Mouse (Mus musculus) hindbrain, postnatal 0 days (tissue): ENCODE data around the gene Arid1b. TPM values are rescaled to one million over a fixed set of nuclear protein-coding genes. Genes with fewer than 3 reads are reported as not detected.

ENCODE experiments used
- ATAC-seq: fragments of 200-750 bp; cut with Nextera tagmentation; 2 replicates; pipeline ENCODE4 v1.8.0; 2017; ENCODE audit warnings: mild to moderate bottlenecking, moderate TSS enrichment, moderate library complexity
- DNase-seq: peaks from one replicate; pipeline ENCODE4 v3.0.0-alpha.2; 2015; ENCODE audit warnings: low spot score
- H3K27ac ChIP-seq: fragments of 300-500 bp; sonication (generic); 2 replicates; pipeline ENCODE4 v1.5.1; 2014; ENCODE audit warnings: mild to moderate bottlenecking
- H3K27me3 ChIP-seq: fragments of 300-500 bp; sonication (generic); 2 replicates; pipeline ENCODE4 v1.6.1; 2014; ENCODE audit warnings: low read length, mixed read lengths; ENCODE audit not compliant: insufficient read depth
- H3K36me3 ChIP-seq: fragments of 300-500 bp; sonication (generic); 2 replicates; pipeline ENCODE4 v1.6.1; 2014; ENCODE audit warnings: low read length, mixed read lengths; ENCODE audit not compliant: insufficient read depth
- H3K4me1 ChIP-seq: fragments of 300-500 bp; sonication (generic); 2 replicates; pipeline ENCODE4 v1.6.1; 2014; ENCODE audit warnings: antibody characterized with exemption, low read length, mixed read lengths; ENCODE audit not compliant: insufficient read depth
- H3K4me2 ChIP-seq: fragments of 300-500 bp; sonication (generic); 2 replicates; pipeline ENCODE4 v1.6.1; 2014; ENCODE audit warnings: low read depth, mild to moderate bottlenecking, low read length, moderate library complexity, mixed read lengths
- H3K4me3 ChIP-seq: fragments of 300-500 bp; sonication (generic); 2 replicates; pipeline ENCODE4 v1.5.1; 2014; ENCODE audit warnings: low read length
- H3K9ac ChIP-seq: fragments of 300-500 bp; sonication (generic); replicated peaks from 2 replicates; pipeline ENCODE4 v1.6.1; 2014; ENCODE audit warnings: mild to moderate bottlenecking, low read length, moderate library complexity, mixed read lengths
- H3K9me3 ChIP-seq: fragments of 300-500 bp; sonication (generic); 2 replicates; pipeline ENCODE4 v1.6.1; 2016; ENCODE audit warnings: low read length, mixed read lengths
- CTCF ChIP-seq: IDR thresholded peaks from 2 replicates; pipeline ENCODE4 v1.5.1; 2016; ENCODE audit warnings: antibody characterized with exemption, control low read depth, low read depth
- WGBS: fragments of 180-500 bp; shearing (Covaris S2); extraction: QIAGEN DNeasy Blood & Tissue Kit; methylation state at CpG from one replicate; pipeline ENCODE4 v1.1.7; 2014; 5-methylcytosine and 5-hydroxymethylcytosine counted together
- polyA plus RNA-seq: library from polyadenylated mRNA; unstranded; fragments of >200 nt; fragmentation: Nextera tagmentation; extraction: Ambion mirVana; gene quantifications from 2 replicates; pipeline ENCODE4 v1.2.1, GENCODE M21; 2015
- total RNA-seq: library from RNA; depleted of rRNA; stranded (reverse); fragments of >200 nt; gene quantifications from 2 replicates; pipeline ENCODE4 v1.2.3, GENCODE M21; 2014

Gene Arid1b
- total and polyA plus RNA-seq, 2 experiments from 2014 or later, result 10.5 to 62.5 TPM

DNA sequence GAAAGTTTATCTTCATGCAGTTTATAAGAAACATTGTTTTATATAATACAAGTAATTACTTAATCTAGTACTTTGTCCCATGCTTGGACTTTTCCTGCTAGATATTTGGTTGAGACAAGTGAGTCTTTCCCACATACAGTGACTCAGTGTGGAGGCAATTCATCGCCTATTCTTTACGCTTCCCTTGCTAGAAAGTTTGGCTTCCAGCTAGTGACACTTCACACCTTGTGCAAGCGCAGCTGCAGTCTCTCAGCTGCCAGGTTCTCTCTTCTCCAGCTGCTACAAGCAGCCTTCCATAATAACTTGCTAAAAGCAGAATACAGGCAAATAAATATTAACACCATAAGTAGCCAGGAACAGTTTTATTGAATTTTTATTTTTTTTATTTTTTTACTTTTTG, 279.6 kb downstream of the Arid1b start:
- no peak overlapping the region for H3K27ac ChIP-seq
- ATAC-seq (no peak), DNase-seq (peak; percentile 43)
- 50% methylated on average over 3 of the region's 3 CpGs for WGBS
- no peaks in the 10 kb centered on the region for H3K36me3 ChIP-seq
- no peak overlapping the region for H3K4me2 ChIP-seq
- no peak overlapping the region for H3K9ac ChIP-seq
- H3K4me3 ChIP-seq, result no peak overlapping the region
- TF ChIP-seq CTCF, result no peak
- no peaks in the 10 kb centered on the region for H3K9me3 ChIP-seq
- peaks cover 6% of the 10 kb centered on the region; the same call in 1 of the 2 replicates for H3K4me1 ChIP-seq
- no peaks in the 10 kb centered on the region for H3K27me3 ChIP-seq

DNA sequence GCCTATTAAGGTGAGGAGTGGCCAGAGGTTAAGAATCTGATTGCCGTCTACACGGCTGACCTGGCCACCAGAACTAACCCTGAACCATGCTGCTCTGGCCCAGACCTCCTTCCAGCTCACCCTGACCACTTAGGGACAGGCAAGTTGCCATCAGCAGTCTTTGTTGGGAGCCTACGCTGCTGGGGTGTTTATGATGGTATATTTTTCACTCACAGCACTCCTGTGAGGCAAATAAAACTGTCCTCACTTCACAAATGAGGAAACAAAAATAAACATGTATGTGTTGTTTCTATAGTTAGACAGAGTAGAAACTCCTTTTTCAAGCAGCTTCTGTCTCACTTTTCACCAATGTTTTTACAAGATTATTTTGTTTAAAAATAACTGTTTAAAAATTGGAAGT, 280.3 kb downstream of the Arid1b start:
- Histone ChIP-seq H3K9me3 (no peaks in the 10 kb centered on the region), H3K27me3 (no peaks in the 10 kb centered on the region), H3K4me1 (peaks cover 6% of the 10 kb centered on the region; the same call in 1 of the 2 replicates), H3K27ac (no peak overlapping the region), H3K4me2 (no peak overlapping the region), H3K36me3 (no peaks in the 10 kb centered on the region), H3K4me3 (no peak overlapping the region), H3K9ac (no peak overlapping the region)
- WGBS, result 82% methylated on average over 3 of the region's 3 CpGs
- no peak for ATAC-seq
- DNase-seq, result no peak
- TF ChIP-seq CTCF, result no peak

DNA sequence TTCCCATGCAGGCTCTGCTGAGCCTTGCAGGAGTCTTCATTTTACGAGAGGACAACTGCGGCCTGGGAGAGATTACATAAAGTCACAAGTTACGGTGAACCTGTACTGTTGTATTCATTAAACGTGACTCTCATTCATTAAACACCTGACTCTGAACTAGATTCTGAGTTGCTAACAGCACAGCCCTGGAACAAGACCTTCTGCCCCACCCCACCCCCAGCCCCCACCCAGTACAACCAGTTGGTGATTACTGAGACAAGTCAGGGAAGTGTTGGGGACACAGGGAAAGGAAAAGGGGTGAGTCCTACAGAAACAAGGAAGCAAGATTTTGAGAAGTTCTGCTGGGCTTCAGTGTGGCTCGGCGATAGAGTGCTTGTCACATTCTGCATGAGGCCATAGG, 281.6 kb downstream of the Arid1b start:
- H3K9me3 ChIP-seq, result no peaks in the 10 kb centered on the region
- H3K4me2 ChIP-seq, result no peak overlapping the region
- H3K27me3 ChIP-seq, result no peaks in the 10 kb centered on the region
- no peak overlapping the region for H3K9ac ChIP-seq
- ATAC-seq (no peak), DNase-seq (no peak)
- H3K36me3 ChIP-seq, result no peaks in the 10 kb centered on the region
- H3K4me1 ChIP-seq, result peaks cover 6% of the 10 kb centered on the region; the same call in 1 of the 2 replicates
- 82% methylated on average over 6 of the region's 6 CpGs for WGBS
- H3K27ac ChIP-seq, result no peak overlapping the region
- no peak for TF ChIP-seq CTCF
- H3K4me3 ChIP-seq, result no peak overlapping the region

DNA sequence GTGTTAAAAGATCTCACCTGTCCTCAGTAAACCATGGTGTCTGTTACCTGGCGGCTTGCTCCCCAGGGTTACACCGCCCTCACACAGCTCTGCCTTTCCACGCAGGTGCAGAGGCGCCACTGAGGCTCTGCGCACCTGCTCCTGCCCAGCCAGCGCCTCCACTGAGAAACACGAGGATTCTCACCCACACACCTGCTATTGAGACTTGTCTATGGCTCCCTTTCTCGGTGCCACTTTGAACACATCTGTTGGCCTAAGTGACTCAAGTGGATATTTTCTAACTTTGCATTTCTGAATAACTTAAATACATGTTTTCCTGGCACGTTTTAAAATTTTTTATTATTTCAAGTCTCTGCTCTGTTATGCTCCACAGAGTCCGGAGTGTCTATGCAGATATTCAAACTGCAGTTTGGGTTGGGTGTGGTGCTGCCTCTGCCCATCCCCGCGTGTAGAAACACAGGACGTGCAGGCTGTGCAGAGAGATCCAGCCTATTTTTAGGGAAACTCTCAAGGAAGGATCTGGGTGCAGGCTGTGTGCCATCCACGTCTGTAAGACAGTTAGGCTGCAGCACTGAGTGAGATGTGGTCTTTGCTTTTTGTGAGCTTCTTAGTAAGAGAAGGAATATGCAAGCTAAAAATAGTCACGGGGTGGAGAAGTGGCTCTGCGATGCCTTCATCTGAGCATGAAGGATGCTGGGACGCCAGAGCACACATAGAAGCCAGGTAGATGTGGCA, 283.2 kb downstream of the Arid1b start:
- Histone ChIP-seq H3K9me3 (no peaks in the 10 kb centered on the region), H3K9ac (no peak overlapping the region), H3K4me1 (peaks cover 2% of the 10 kb centered on the region; the same call in 1 of the 2 replicates), H3K27ac (no peak overlapping the region), H3K27me3 (no peaks in the 10 kb centered on the region), H3K4me2 (no peak overlapping the region), H3K4me3 (no peak overlapping the region), H3K36me3 (no peaks in the 10 kb centered on the region)
- DNase-seq, result no peak
- no peak for TF ChIP-seq CTCF
- WGBS, result 84% methylated on average over 17 of the region's 17 CpGs
- no peak for ATAC-seq

DNA sequence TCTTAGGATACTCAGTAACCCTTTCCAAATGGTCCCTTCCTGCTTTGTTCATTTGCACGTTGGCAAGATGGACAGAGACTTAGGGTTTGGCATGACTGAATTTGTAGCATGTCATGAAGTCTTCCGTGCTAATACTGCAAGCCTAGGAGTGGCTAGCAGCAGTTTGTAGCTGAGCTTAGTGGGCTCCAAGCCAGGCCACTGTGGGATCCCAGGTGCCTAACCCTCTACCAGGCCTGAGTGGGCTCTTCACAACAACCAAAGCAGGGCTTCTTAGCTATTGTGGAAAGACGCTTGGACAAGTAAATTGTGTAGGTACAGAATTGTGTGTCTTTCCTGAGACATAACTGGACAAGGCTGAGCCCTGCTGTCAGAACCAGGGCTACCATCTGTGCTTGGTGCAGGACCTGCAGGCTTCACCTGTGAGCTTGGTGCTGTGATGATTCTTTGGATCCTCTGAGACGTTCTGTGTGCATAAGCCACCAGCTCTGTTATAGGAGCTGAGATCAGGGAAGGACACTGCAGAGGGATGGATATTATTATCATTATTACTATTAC, 286.4 kb downstream of the Arid1b start:
- no peaks in the 10 kb centered on the region for H3K36me3 ChIP-seq
- DNase-seq (no peak), ATAC-seq (no peak)
- WGBS, result 61% methylated on average over 4 of the region's 4 CpGs
- H3K4me3 ChIP-seq, result no peak overlapping the region
- peaks cover 2% of the 10 kb centered on the region for H3K4me1 ChIP-seq
- no peaks in the 10 kb centered on the region for H3K9me3 ChIP-seq
- H3K4me2 ChIP-seq, result no peak overlapping the region
- no peak overlapping the region for H3K9ac ChIP-seq
- H3K27me3 ChIP-seq, result no peaks in the 10 kb centered on the region
- no peak for TF ChIP-seq CTCF
- H3K27ac ChIP-seq, result no peak overlapping the region

DNA sequence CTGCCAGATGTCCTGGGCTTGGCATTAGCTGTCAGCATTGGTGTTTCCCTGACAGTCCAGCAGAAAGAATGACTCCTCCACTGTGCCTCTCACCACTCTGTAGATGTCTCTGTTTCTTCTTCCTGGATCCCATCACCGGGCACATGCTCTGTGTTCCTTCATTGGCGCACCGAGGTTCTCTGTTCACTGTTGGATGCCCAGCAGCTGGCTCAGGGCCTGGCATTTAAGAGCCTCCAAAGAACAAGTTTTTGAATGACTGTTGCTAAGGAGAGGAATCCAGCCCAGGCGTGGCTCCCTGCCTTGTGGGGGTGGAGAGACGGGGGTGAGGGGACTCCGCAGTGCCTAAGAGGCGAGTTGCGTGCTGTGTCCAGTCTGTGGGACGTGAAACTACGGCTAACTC, 290.7 kb downstream of the Arid1b start:
- Histone ChIP-seq H3K9ac (no peak overlapping the region), H3K27me3 (no peaks in the 10 kb centered on the region), H3K4me1 (peaks cover 26% of the 10 kb centered on the region), H3K4me3 (no peak overlapping the region), H3K27ac (no peak overlapping the region), H3K9me3 (no peaks in the 10 kb centered on the region), H3K4me2 (no peak overlapping the region), H3K36me3 (no peaks in the 10 kb centered on the region)
- WGBS, result 29% methylated on average over 10 of the region's 10 CpGs
- DNase-seq (peak; percentile 77), ATAC-seq (peak; percentile 64)
- TF ChIP-seq CTCF, result no peak
